Mouse (Mus musculus) testis, adult 2 months (tissue): ENCODE measurements around the gene Naaladl2.

Experiments used
- CTCF ChIP-seq: fragments of 200-500 bp; IDR thresholded peaks from 2 replicates; pipeline ENCODE4 v1.5.1; 2012; ENCODE audit warnings: low read depth, mild to moderate bottlenecking, inconsistent platforms, low read length, moderate library complexity; ENCODE audit not compliant: control insufficient read depth, insufficient read depth, insufficient replicate concordance
- POLR2A ChIP-seq: fragments of 200-500 bp; IDR thresholded peaks from 2 replicates; pipeline ENCODE4 v1.6.1; 2012; ENCODE audit warnings: low read depth, mild to moderate bottlenecking, inconsistent platforms, low read length, moderate library complexity; ENCODE audit not compliant: control insufficient read depth

- TF ChIP-seq CTCF, result no peak
- no peak for TF ChIP-seq POLR2A
These were observed 475.8 kb downstream of the Naaladl2 start for GRCm38 (mm10) chr3:24668052-24668916.
